Mouse (Mus musculus) megakaryocyte, embryonic 14.5 days (primary cell): ENCODE data around the gene Tmem176a. TPM values are rescaled to one million over a fixed set of nuclear protein-coding genes. Genes with fewer than 3 reads are reported as not detected.

Experiments
- H3K27me3 ChIP-seq: replicated peaks from 2 replicates; pipeline ENCODE3; 2012; ENCODE audit warnings: inconsistent platforms
- H3K36me3 ChIP-seq: replicated peaks from 2 replicates; pipeline ENCODE3; 2012; ENCODE audit warnings: low read length, inconsistent platforms, mixed read lengths
- H3K4me1 ChIP-seq: 2 replicates; pipeline ENCODE4 v1.6.1; 2012; ENCODE audit warnings: inconsistent platforms
- H3K4me3 ChIP-seq: replicated peaks from 2 replicates; pipeline ENCODE3; 2012; ENCODE audit warnings: moderate library complexity, mild to moderate bottlenecking, inconsistent platforms
- H3K9me3 ChIP-seq: 2 replicates; pipeline ENCODE4 v1.6.1; 2012; ENCODE audit warnings: inconsistent platforms
- FLI1 ChIP-seq: IDR thresholded peaks from 2 replicates; pipeline ENCODE4 v1.6.1; 2012; ENCODE audit warnings: low read length, inconsistent platforms, mixed read lengths
- GATA1 ChIP-seq: IDR thresholded peaks from 3 replicates; pipeline ENCODE4 v1.6.1; 2012; ENCODE audit warnings: mixed read lengths, low read length, inconsistent platforms, borderline replicate concordance
- polyA plus RNA-seq: library from polyadenylated mRNA; stranded (reverse); fragments of >175 nt; gene quantifications from 2 replicates; pipeline ENCODE4 v1.2.3, GENCODE M21; 2012; ENCODE audit warnings: low replicate concordance; ENCODE audit not compliant: insufficient read depth

The Tmem176a gene
- polyA plus RNA-seq, 1 experiment = 62.7 TPM

DNA sequence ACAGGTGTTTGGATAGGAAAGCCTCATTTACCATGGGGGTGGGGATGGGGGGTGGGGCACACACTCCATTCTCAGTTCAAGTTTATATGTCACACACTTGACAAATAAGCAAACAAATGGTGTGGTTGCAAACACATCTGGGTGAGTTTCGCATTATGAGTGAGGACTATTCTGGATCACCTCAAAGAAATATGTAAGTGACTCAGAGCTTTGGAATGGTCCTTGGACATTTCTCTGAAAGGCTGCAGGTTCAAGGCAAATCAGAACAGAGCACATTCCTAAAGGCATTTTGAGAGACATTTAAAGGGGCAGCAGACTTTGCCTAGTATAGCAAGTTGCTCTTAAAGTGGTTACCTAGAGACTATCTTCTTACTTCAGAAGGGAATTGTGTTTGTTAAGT lies 11.7 kb upstream of the Tmem176a start:
- Histone ChIP-seq H3K4me1 (peaks cover 23% of the 10 kb centered on the region), H3K36me3 (peaks cover 22% of the 10 kb centered on the region), H3K4me3 (no peak overlapping the region), H3K9me3 (peaks cover 18% of the 10 kb centered on the region), H3K27me3 (no peaks in the 10 kb centered on the region)
- TF ChIP-seq FLI1 (no peak), GATA1 (no peak)

DNA sequence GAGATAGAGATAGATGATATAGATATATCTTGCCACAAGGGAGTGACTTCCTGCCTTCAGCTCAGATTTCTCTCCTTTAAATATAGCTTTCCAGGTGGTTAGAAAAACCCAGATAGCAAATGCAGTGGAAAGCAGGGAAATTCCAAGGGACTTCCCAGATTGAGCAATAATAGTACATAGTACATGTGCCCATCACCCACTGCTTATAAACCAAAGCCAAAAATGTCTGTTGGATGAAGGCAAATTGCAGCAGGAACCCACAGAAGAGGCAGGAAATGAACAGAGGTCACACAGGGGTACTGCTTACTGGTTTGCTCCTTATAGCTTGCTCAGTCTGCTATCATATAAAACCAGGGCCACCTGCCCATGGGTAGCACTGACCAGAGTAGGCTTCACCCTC lies 11.1 kb upstream of the Tmem176a start:
- Histone ChIP-seq H3K27me3 (no peaks in the 10 kb centered on the region), H3K9me3 (peaks cover 18% of the 10 kb centered on the region), H3K4me3 (no peak overlapping the region), H3K4me1 (peaks cover 23% of the 10 kb centered on the region), H3K36me3 (peaks cover 27% of the 10 kb centered on the region)
- no peak for TF ChIP-seq FLI1
- TF ChIP-seq GATA1 = no peak

DNA sequence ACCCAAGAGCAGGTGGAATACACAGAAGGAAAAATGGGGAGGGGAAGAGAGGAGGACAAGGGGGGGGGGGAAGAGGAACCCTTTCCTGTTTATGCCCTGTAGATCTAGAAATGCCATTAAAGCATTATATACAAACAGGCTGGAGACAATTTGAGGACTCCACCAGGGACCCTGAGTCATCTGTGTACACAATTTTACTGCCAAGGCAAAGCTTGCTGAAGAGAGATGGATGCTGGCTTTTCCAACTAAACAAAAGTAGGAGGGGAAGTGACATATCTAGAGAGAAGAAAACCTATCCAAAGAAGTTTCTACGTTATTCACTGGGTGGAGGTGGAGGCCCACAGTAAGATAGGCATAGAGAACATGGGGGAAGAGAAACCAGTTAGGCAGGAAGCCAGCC lies 10.5 kb upstream of the Tmem176a start:
- H3K4me1 ChIP-seq = peaks cover 23% of the 10 kb centered on the region
- H3K4me3 ChIP-seq = no peak overlapping the region
- H3K27me3 ChIP-seq = no peaks in the 10 kb centered on the region
- H3K9me3 ChIP-seq = peaks cover 18% of the 10 kb centered on the region
- H3K36me3 ChIP-seq = peaks cover 30% of the 10 kb centered on the region
- TF ChIP-seq GATA1 (no peak), FLI1 (no peak)

DNA sequence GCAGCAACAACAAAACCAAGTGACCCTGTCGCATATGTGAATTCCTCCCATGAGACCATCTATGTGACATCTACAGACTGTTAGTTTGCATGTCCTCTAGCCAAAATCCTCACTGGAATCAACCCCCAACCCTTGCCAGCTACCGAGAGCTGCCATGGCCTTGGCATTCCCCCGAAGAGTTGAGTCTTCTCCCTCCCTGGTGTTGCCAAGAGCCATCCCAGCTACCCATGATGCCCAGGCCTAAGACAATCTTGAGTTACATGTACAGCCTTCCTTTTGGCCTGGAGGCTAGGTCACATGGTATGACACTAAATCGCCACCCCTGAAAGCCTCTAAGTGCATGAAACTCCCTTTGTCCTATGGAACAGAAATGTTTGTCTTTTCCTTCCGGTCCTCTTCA lies 9.6 kb upstream of the Tmem176a start:
- Histone ChIP-seq H3K4me3 (no peak overlapping the region), H3K36me3 (peaks cover 33% of the 10 kb centered on the region), H3K4me1 (peaks cover 23% of the 10 kb centered on the region), H3K27me3 (no peaks in the 10 kb centered on the region), H3K9me3 (peaks cover 18% of the 10 kb centered on the region)
- TF ChIP-seq GATA1 (no peak), FLI1 (no peak)

DNA sequence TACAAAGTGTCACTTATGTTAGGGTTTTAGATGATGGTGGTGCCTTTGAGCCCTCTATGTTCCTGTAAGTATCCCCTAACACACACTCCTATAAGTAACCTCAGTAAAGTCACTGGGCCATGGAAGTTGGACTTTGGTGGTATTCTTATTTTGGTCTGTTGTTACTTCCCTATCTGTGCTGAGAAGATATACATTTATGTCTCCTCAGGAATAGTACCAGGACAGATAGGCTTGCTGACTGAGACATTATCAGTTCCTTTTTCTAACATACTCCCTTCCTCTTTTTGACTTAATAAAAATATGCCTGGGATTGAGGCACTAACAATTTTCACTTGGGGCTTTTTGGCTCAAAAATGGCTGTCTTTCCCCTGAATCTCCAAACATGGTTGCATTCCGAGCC lies 8.3 kb upstream of the Tmem176a start:
- Histone ChIP-seq H3K9me3 (peaks cover 18% of the 10 kb centered on the region), H3K36me3 (peaks cover 33% of the 10 kb centered on the region), H3K27me3 (peaks cover 2% of the 10 kb centered on the region), H3K4me3 (no peak overlapping the region), H3K4me1 (peaks cover 23% of the 10 kb centered on the region)
- TF ChIP-seq GATA1 = no peak

DNA sequence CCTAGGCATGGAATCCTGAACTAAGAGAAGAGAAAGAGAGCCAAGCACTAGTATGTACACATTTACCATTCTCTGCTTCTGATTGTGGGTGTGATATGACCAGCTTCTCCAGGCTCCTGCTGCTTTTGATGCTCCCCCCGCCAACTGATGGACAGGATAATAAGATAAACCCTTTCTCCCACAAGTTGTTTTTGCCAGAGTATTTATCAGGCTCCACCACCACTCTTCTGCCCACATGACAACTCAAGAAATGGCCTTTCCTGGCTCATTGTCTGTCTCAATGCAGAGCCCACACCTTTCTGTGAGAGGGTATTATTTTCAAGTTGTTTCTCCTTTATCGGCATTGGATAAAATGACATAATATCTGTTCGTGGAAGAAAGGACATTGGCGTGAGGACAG lies 7.2 kb upstream of the Tmem176a start:
- peaks cover 17% of the 10 kb centered on the region for H3K4me1 ChIP-seq
- peaks cover 18% of the 10 kb centered on the region for H3K9me3 ChIP-seq
- no peak overlapping the region for H3K4me3 ChIP-seq
- peaks cover 33% of the 10 kb centered on the region for H3K36me3 ChIP-seq
- peaks cover 6% of the 10 kb centered on the region for H3K27me3 ChIP-seq
- TF ChIP-seq FLI1 = no peak
- TF ChIP-seq GATA1 = no peak

DNA sequence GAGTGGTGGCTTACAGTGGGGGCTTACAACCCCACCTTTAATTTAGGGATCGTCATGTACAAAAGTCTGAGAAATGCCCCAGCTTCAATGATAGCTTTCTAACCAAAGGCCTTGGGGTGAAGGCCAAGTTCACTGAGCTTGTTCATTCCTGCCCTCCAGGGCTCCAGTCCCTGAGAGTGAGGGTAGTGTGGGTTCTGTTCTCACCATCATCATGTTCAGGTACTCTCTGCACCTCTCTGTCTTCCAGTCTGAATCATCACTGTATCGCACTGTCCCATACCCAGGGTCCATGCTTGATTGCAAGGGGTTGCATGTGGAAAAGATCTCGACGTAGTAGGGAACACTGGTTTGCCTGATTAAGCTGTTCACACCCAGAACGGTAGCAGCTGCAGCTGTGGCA lies 5.5 kb upstream of the Tmem176a start:
- H3K36me3 ChIP-seq = peaks cover 33% of the 10 kb centered on the region
- no peak overlapping the region for H3K4me3 ChIP-seq
- H3K27me3 ChIP-seq = peaks cover 6% of the 10 kb centered on the region
- H3K9me3 ChIP-seq = peaks cover 18% of the 10 kb centered on the region
- H3K4me1 ChIP-seq = peaks cover 17% of the 10 kb centered on the region
- TF ChIP-seq GATA1 (no peak), FLI1 (no peak)

DNA sequence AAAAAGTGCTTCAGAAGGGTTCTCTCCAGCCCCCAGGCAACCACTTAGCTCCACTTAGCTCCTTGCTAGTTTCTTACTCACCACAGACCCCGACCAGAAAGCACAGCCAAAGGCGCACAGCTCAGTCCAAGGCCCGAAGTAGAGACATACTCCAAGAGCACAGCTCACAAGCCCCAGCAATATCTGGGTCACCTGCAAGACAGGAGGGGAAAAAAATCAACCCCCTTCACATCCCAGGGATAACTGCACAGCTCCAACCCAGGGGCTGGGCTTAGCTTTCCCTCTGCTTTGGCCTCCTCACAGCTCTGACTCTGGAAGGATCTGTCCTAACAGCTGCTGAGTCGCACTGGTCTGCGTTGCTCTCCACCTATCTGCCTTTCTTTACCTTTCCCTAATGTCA lies 4.6 kb upstream of the Tmem176a start:
- H3K9me3 ChIP-seq = peaks cover 16% of the 10 kb centered on the region

DNA sequence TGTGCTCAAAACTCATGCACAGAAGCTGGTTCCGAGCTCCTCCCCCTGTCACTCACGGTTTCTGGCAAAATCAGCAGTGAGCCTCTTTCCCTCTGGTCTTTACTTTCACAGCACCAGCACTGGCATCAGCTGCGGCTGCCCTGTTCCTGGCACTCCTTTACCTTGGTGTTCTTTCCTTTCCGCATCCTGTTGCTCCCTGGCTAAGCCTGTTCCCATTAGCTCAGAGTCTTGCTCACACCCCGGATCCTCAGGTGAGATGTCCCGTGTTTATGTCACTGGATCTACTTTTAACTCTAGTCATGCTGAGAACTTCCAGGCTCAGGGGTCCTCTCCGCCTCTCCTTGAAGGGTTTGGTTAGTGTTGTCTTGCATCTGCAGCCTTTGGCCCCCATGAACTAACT lies 3.2 kb upstream of the Tmem176a start:
- Histone ChIP-seq H3K4me1 (peaks cover 36% of the 10 kb centered on the region), H3K9me3 (0 out of 2 replicates have a peak, but pooled peaks cover 4% of the 10 kb centered on the region), H3K27me3 (peaks cover 13% of the 10 kb centered on the region), H3K36me3 (peaks cover 22% of the 10 kb centered on the region), H3K4me3 (no peak overlapping the region)
- TF ChIP-seq FLI1 = no peak
- TF ChIP-seq GATA1 = no peak

More for the DNA sequence above, 4.6 kb upstream of the Tmem176a start:
- Histone ChIP-seq H3K4me3 (no peak overlapping the region), H3K27me3 (peaks cover 6% of the 10 kb centered on the region), H3K36me3 (peaks cover 30% of the 10 kb centered on the region), H3K4me1 (peaks cover 25% of the 10 kb centered on the region)
- TF ChIP-seq GATA1 (no peak), FLI1 (no peak)

DNA sequence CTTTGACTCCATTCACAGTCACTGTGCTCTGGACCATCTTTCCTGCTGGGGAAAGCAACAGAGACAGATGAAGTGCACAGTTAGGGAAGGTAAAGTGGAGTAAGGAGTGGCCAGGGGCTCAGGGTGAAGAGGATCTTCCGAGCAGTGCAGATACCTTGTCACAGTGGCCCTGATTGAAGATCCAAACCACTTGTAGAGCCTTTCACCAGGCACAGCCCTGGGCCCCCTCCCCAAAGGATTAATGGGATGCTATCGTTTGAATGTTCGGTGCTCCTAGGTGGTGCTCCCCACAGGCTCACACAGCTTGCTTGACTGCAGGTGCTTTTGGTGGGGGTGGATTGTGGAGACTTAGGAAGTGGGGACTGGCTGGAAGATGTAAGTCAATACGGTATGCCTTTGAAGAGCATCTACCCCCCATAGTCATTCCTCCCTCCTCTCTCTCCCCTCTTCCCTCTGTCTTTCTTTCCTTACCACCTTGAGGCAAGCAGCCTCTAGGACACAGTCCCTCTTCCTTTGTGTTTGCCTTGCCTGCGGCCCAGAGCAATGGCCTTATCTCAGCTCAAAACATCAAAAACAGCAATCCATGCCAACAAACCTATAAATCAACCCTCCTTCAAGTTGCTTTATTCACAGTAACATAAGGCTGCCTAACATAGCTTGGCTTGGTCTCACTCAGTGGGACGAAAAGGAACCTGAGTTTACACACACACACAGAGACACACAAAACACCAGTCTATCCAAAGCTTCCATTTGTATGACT lies 2.2 kb upstream of the Tmem176a start:
- no peaks in the 10 kb centered on the region for H3K9me3 ChIP-seq
- H3K4me3 ChIP-seq = no peak overlapping the region
- TF ChIP-seq GATA1 = no peak
- TF ChIP-seq FLI1 = no peak
- H3K27me3 ChIP-seq = peaks cover 20% of the 10 kb centered on the region
- peaks cover 32% of the 10 kb centered on the region for H3K4me1 ChIP-seq
- H3K36me3 ChIP-seq = peaks cover 15% of the 10 kb centered on the region

DNA sequence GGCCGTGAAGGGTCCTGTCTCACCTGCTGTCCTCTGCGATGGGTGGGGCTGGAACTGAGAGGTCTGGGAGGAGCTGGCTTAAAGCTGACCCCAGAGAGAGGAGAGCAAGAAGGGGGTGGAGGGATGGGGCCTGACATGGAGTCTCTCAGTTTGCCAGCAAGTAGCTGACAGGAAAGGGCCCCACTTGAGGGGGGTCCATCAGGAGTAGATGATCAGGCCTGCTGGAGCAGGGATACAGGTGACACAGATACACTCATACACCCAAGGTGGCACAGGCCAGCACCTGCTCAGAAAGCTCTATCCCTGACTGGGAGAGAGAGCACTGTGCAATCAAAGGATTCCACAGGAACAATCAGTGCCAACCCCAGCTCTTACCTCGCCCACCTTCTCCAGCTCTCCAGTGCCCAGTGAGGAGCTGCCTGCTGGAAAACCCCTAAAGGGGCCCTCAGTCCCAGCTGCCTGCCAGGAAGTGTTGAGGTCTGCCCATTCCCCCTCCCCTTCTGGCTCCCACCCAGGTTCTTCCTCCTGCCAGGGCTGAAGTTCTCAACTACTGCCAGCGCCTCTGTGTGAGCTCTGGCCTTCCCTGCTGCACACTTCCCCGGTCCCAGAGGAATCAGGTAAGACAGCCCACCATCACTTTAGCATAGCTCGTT lies 380 bp downstream of the Tmem176a start, which contains the start of gene Tmem176b:
Gene Tmem176b, minus strand, starts transcription at position 524 of the 653 bp plus-strand sequence.
- peaks cover 29% of the 10 kb centered on the region for H3K4me1 ChIP-seq
- H3K36me3 ChIP-seq = no peaks in the 10 kb centered on the region
- H3K27me3 ChIP-seq = peaks cover 30% of the 10 kb centered on the region
- TF ChIP-seq GATA1 (no peak), FLI1 (no peak)
- no peaks in the 10 kb centered on the region for H3K9me3 ChIP-seq
- peak within 1 kb of the TSS; percentile 62 for H3K4me3 ChIP-seq
